Mouse (Mus musculus) adrenal gland, adult 10 weeks (tissue): Measurements from ENCODE around the gene 1700008O03Rik. TPM values are rescaled to one million over a fixed set of nuclear protein-coding genes. Genes with fewer than 3 reads are reported as not detected.

Experiments
- polyA plus RNA-seq: library from polyadenylated mRNA; stranded (reverse); fragments of 350-450 nt; fragmentation: Illumina TruSeq; extraction: RNeasy Lipid Tissue Mini Kit (QIAGEN cat#74804); gene quantifications from one replicate; pipeline ENCODE4 v1.2.3, GENCODE M21; 2014; ENCODE audit warnings: low read depth, low replicate concordance

Gene 1700008O03Rik
- polyA plus RNA-seq, result not detected

DNA sequence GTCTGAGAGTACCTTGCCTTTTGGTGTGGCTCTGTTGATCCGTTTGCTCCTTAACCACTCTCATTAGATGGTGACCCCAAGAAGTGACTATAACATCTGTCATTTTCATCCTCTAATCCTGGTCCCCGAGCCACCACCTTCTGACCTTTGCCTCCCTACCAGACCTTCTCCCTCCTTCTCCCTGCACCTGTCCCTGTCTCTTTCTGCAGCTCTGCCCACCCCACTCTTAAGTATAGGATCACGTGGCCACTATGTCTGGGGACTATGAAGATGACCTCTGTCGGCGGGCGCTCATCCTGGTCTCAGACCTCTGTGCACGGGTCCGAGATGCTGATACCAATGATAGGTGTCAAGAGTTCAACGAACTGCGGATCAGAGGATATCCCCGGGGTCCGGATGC is at the start of gene 1700008O03Rik:
Gene 1700008O03Rik (minus strand): TSS at position 101 of the 400 bp plus-strand sequence.

DNA sequence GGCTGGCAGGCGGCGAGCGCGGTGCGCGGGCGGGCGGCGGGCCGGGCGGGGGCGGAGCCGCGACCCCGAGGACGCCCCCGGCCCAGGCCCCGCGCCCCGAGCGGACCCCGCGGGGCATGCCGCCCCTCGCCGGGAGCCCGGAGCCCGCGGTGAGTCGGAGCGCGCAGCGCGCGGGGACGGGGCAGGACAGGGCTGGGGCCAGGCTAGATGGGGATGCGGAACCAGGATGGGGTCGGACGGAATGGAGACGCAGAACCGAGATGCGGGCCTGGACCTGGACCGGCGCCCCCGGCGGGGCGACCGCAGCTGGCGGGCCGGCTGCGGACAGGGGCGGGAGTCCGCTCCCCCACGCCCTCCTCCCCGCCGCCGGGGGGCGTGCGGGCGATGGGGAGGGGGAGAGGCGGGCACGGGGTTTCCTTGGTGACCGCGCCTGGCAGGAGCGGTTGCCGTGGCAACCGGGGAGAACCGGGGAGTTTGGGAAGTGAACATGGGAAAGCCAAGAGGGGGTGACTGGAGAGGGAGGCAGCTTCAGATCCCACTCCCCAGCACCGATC is 43.4 kb upstream of the 1700008O03Rik start, which contains the start of gene Lrrc4b:
Gene Lrrc4b (plus strand): TSS at position 51 of the 554 bp plus-strand sequence.

DNA sequence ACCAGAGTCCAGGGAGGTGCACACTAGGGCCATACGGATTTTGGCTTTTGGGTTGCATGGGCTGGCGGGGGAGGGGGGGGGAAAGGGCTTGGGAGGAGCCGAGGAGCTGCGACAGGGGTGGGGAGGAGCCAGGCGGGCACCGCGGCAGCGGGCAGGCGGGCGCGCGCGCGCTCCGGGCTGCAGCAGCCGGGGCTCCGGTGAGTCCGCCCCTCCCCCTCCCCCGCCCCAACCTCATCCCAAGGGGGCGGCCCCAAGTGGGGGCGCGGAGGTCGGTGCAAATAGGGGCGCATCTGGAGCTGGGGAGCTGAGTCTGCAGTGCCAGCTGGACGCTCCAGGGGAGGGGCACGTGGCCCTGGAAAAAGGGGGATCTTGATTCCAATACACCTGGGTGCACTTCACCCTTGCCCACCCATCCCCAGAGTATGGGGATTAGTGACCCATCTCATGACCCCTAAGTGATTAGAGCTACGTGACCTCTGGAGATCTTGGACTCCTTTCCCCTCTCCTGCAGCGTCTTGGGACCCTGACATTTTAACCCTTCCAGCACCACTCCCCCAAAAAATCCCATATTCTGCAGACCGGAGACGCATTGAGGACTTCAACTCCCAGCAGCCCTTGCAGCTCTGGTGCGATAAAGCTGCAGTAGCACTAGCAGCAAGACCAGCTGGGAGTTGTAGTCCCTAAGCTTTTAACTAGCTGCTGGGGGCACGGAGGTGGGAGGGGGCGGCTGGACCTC is 1.5 kb downstream of the 1700008O03Rik start, which contains the start of gene Syt3:
Gene Syt3 (plus strand): TSS at position 123 of the 736 bp plus-strand sequence.

Other genes with a start within 250 kb of the 1700008O03Rik start
- gene Klk1b16, start 249.1 kb downstream of the 1700008O03Rik start, polyA plus RNA-seq, result not detected
- not detected for gene Klk1b24, start 197.6 kb downstream of the 1700008O03Rik start, polyA plus RNA-seq
- gene Klk1b3, start 187.6 kb downstream of the 1700008O03Rik start, polyA plus RNA-seq, result not detected
- not detected for gene Klk1b4, start 178.4 kb downstream of the 1700008O03Rik start, polyA plus RNA-seq
- gene Klk1b5, start 169.9 kb downstream of the 1700008O03Rik start, polyA plus RNA-seq, result not detected
- gene Klk1, start 160.5 kb downstream of the 1700008O03Rik start, polyA plus RNA-seq, result not detected
- not detected for gene Gm36864, start 149.6 kb downstream of the 1700008O03Rik start, polyA plus RNA-seq
- not detected for gene 1700028J19Rik, start 139.1 kb downstream of the 1700008O03Rik start, polyA plus RNA-seq
- 57.7 TPM for gene 2410002F23Rik, start 139.1 kb downstream of the 1700008O03Rik start, polyA plus RNA-seq
- not detected for gene Acp4, start 128.4 kb downstream of the 1700008O03Rik start, polyA plus RNA-seq
- gene Gm15517, start 124.4 kb downstream of the 1700008O03Rik start, polyA plus RNA-seq, result not detected
- gene Clec11a, start 78.9 kb downstream of the 1700008O03Rik start, polyA plus RNA-seq, result 3.7 TPM
- 0.12 TPM for gene Shank1, start 75.6 kb downstream of the 1700008O03Rik start, polyA plus RNA-seq
- not detected for gene Syt3, start 1.7 kb downstream of the 1700008O03Rik start, polyA plus RNA-seq
- 0.35 TPM for gene Lrrc4b, start 43.2 kb upstream of the 1700008O03Rik start, polyA plus RNA-seq
- gene Aspdh, start 79.6 kb upstream of the 1700008O03Rik start, polyA plus RNA-seq, result not detected
- 1.7 TPM for gene Josd2, start 82.2 kb upstream of the 1700008O03Rik start, polyA plus RNA-seq
- 1.6 TPM for gene Emc10, start 110.7 kb upstream of the 1700008O03Rik start, polyA plus RNA-seq
- not detected for gene Fam71e1, start 110.8 kb upstream of the 1700008O03Rik start, polyA plus RNA-seq
- 1.4 TPM for gene Mybpc2, start 138.8 kb upstream of the 1700008O03Rik start, polyA plus RNA-seq
- not detected for gene Spib, start 146.3 kb upstream of the 1700008O03Rik start, polyA plus RNA-seq
- not detected for gene Pold1, start 163.0 kb upstream of the 1700008O03Rik start, polyA plus RNA-seq
- gene Nr1h2, start 168.1 kb upstream of the 1700008O03Rik start, polyA plus RNA-seq, result 3.0 TPM
- gene Napsa, start 186.6 kb upstream of the 1700008O03Rik start, polyA plus RNA-seq, result not detected
- gene Kcnc3, start 204.8 kb upstream of the 1700008O03Rik start, polyA plus RNA-seq, result 1.1 TPM